Mouse (Mus musculus) limb, embryonic 15.5 days (tissue): ENCODE data around the gene Pla2g5. TPM values are rescaled to one million over a fixed set of nuclear protein-coding genes. Genes with fewer than 3 reads are reported as not detected.

Source experiments
- ATAC-seq: fragments of 200-750 bp; cut with Nextera tagmentation; 2 replicates; pipeline ENCODE4 v1.8.0; 2017; ENCODE audit warnings: low read depth, moderate TSS enrichment; ENCODE audit not compliant: insufficient number of reproducible peaks, low FRiP score, low TSS enrichment
- H3K27ac ChIP-seq: fragments of 300-500 bp; sonication (generic); 2 replicates; pipeline ENCODE4 v1.5.1; 2015; ENCODE audit warnings: moderate library complexity, mild to moderate bottlenecking, inconsistent platforms
- H3K27me3 ChIP-seq: fragments of 300-500 bp; sonication (generic); 2 replicates; pipeline ENCODE4 v1.6.1; 2015; ENCODE audit warnings: inconsistent platforms
- H3K36me3 ChIP-seq: fragments of 300-500 bp; sonication (generic); 2 replicates; pipeline ENCODE4 v1.6.1; 2015; ENCODE audit warnings: inconsistent platforms
- H3K4me1 ChIP-seq: fragments of 300-500 bp; sonication (generic); 2 replicates; pipeline ENCODE4 v1.6.1; 2015; ENCODE audit warnings: inconsistent platforms
- H3K4me2 ChIP-seq: fragments of 300-500 bp; sonication (generic); 2 replicates; pipeline ENCODE4 v1.6.1; 2015; ENCODE audit warnings: mild to moderate bottlenecking, inconsistent platforms
- H3K4me3 ChIP-seq: fragments of 300-500 bp; sonication (generic); 2 replicates; pipeline ENCODE4 v1.5.1; 2015; ENCODE audit warnings: mild to moderate bottlenecking, inconsistent platforms
- H3K9ac ChIP-seq: fragments of 300-500 bp; sonication (generic); 2 replicates; pipeline ENCODE4 v1.6.1; 2015; ENCODE audit warnings: inconsistent platforms
- H3K9me3 ChIP-seq: fragments of 300-500 bp; sonication (generic); 2 replicates; pipeline ENCODE4 v1.6.1; 2016; ENCODE audit warnings: inconsistent platforms
- whole genome bisulfite sequencing: fragments of 180-500 bp; shearing (Covaris S2); methylation state at CpG from one replicate; pipeline ENCODE4 v1.1.7; 2015; 5-methylcytosine and 5-hydroxymethylcytosine counted together
- polyA plus RNA-seq: library from polyadenylated mRNA; unstranded; fragments of >200 nt; fragmentation: Nextera tagmentation; extraction: Ambion mirVana; gene quantifications from 2 replicates; pipeline ENCODE4 v1.2.1, GENCODE M21; 2015

The Pla2g5 gene
- polyA plus RNA-seq, 1 experiment from 2014 or later: 1.3 TPM

- no peaks in the 10 kb centered on the region for H3K27me3 ChIP-seq
- no peak overlapping the region for H3K27ac ChIP-seq
- no peaks in the 10 kb centered on the region for H3K9me3 ChIP-seq
- WGBS: 37% methylated on average over 8 of the region's 8 CpGs
- no peak overlapping the region for H3K9ac ChIP-seq
- ATAC-seq: no peak
- H3K4me3 ChIP-seq: no peak overlapping the region
- H3K4me2 ChIP-seq: no peak overlapping the region
- H3K4me1 ChIP-seq: peaks cover 7% of the 10 kb centered on the region
- H3K36me3 ChIP-seq: no peaks in the 10 kb centered on the region
Measured at GRCm38 (mm10) chr4:138819101-138819500, 44.2 kb downstream of the Pla2g5 start.

GRCm38 (mm10) chr4:138817736-138818135 lies 45.5 kb downstream of the Pla2g5 start:
- H3K4me3 ChIP-seq: no peak overlapping the region
- H3K36me3 ChIP-seq: no peaks in the 10 kb centered on the region
- ATAC-seq: no peak
- H3K9me3 ChIP-seq: no peaks in the 10 kb centered on the region
- no peak overlapping the region for H3K4me2 ChIP-seq
- no peak overlapping the region for H3K27ac ChIP-seq
- no peak overlapping the region for H3K9ac ChIP-seq
- 79% methylated on average over 6 of the region's 6 CpGs for WGBS
- H3K27me3 ChIP-seq: no peaks in the 10 kb centered on the region
- peaks cover 7% of the 10 kb centered on the region for H3K4me1 ChIP-seq

GRCm38 (mm10) chr4:138816166-138816565 lies 47.1 kb downstream of the Pla2g5 start:
- 83% methylated on average over 9 of the region's 9 CpGs for WGBS
- Histone ChIP-seq H3K9ac (no peak overlapping the region), H3K4me2 (no peak overlapping the region), H3K4me1 (peaks cover 7% of the 10 kb centered on the region), H3K9me3 (no peaks in the 10 kb centered on the region), H3K36me3 (no peaks in the 10 kb centered on the region), H3K27me3 (no peaks in the 10 kb centered on the region), H3K27ac (no peak overlapping the region), H3K4me3 (no peak overlapping the region)
- no peak for ATAC-seq

- WGBS: 42% methylated on average over 7 of the region's 7 CpGs
- ATAC-seq: 0 out of 2 replicates have a peak, but pooled peaks have one; percentile 17
- peaks cover 6% of the 10 kb centered on the region; the same call in 1 of the 2 replicates for H3K4me1 ChIP-seq
- H3K9ac ChIP-seq: no peak overlapping the region
- no peaks in the 10 kb centered on the region for H3K9me3 ChIP-seq
- H3K36me3 ChIP-seq: no peaks in the 10 kb centered on the region
- H3K27ac ChIP-seq: no peak overlapping the region
- no peak overlapping the region for H3K4me3 ChIP-seq
- H3K4me2 ChIP-seq: no peak overlapping the region
- no peaks in the 10 kb centered on the region for H3K27me3 ChIP-seq
Measured at GRCm38 (mm10) chr4:138806920-138807541, 56.3 kb downstream of the Pla2g5 start.

GRCm38 (mm10) chr4:138806160-138806559 lies 57.1 kb downstream of the Pla2g5 start:
- Histone ChIP-seq H3K9ac (no peak overlapping the region), H3K4me2 (no peak overlapping the region), H3K27ac (no peak overlapping the region), H3K9me3 (no peaks in the 10 kb centered on the region), H3K36me3 (no peaks in the 10 kb centered on the region), H3K4me3 (no peak overlapping the region), H3K27me3 (no peaks in the 10 kb centered on the region), H3K4me1 (peaks cover 6% of the 10 kb centered on the region; the same call in 1 of the 2 replicates)
- WGBS: 72% methylated on average over 8 of the region's 8 CpGs
- no peak for ATAC-seq

GRCm38 (mm10) chr4:138805248-138805647 lies 58.0 kb downstream of the Pla2g5 start:
- 72% methylated on average over 8 of the region's 8 CpGs for WGBS
- no peak overlapping the region for H3K9ac ChIP-seq
- ATAC-seq: no peak

GRCm38 (mm10) chr4:138802917-138803316 lies 60.4 kb downstream of the Pla2g5 start:
- 81% methylated on average over 11 of the region's 11 CpGs for WGBS
- no peak for ATAC-seq
- no peaks in the 10 kb centered on the region for H3K36me3 ChIP-seq
- no peaks in the 10 kb centered on the region for H3K9me3 ChIP-seq
- H3K27ac ChIP-seq: no peak overlapping the region
- no peak overlapping the region for H3K9ac ChIP-seq
- H3K4me3 ChIP-seq: no peak overlapping the region
- no peaks in the 10 kb centered on the region for H3K27me3 ChIP-seq
- no peak overlapping the region for H3K4me2 ChIP-seq
- H3K4me1 ChIP-seq: peaks cover 14% of the 10 kb centered on the region

More at GRCm38 (mm10) chr4:138805248-138805647, 58.0 kb downstream of the Pla2g5 start:
- H3K27me3 ChIP-seq: no peaks in the 10 kb centered on the region
- no peak overlapping the region for H3K4me3 ChIP-seq
- no peak overlapping the region for H3K27ac ChIP-seq
- H3K9me3 ChIP-seq: no peaks in the 10 kb centered on the region
- no peak overlapping the region for H3K4me2 ChIP-seq
- no peaks in the 10 kb centered on the region for H3K36me3 ChIP-seq
- H3K4me1 ChIP-seq: peaks cover 9% of the 10 kb centered on the region; the same call in 1 of the 2 replicates

- H3K4me2 ChIP-seq: no peak overlapping the region
- H3K36me3 ChIP-seq: no peaks in the 10 kb centered on the region
- H3K27ac ChIP-seq: no peak overlapping the region
- WGBS: 73% methylated on average over 4 of the region's 4 CpGs
- peaks cover 13% of the 10 kb centered on the region for H3K4me1 ChIP-seq
- no peak for ATAC-seq
- H3K27me3 ChIP-seq: no peaks in the 10 kb centered on the region
- H3K9ac ChIP-seq: no peak overlapping the region
- no peaks in the 10 kb centered on the region for H3K9me3 ChIP-seq
- H3K4me3 ChIP-seq: no peak overlapping the region
Measured at GRCm38 (mm10) chr4:138801631-138802030, 61.7 kb downstream of the Pla2g5 start.

GRCm38 (mm10) chr4:138800134-138800744 lies 63.0 kb downstream of the Pla2g5 start:
- 46% methylated on average over 12 of the region's 12 CpGs for WGBS
- ATAC-seq: peak; percentile 22; the same call in 1 of the 2 replicates
- H3K4me1 ChIP-seq: peaks cover 16% of the 10 kb centered on the region
- no peak overlapping the region for H3K9ac ChIP-seq
- no peaks in the 10 kb centered on the region for H3K36me3 ChIP-seq
- H3K4me3 ChIP-seq: no peak overlapping the region
- no peak overlapping the region for H3K27ac ChIP-seq
- no peaks in the 10 kb centered on the region for H3K9me3 ChIP-seq
- no peaks in the 10 kb centered on the region for H3K27me3 ChIP-seq
- H3K4me2 ChIP-seq: no peak overlapping the region

- H3K27ac ChIP-seq: no peak overlapping the region
- no peak for ATAC-seq
- H3K9me3 ChIP-seq: no peaks in the 10 kb centered on the region
- H3K27me3 ChIP-seq: no peaks in the 10 kb centered on the region
- no peak overlapping the region for H3K9ac ChIP-seq
- H3K4me3 ChIP-seq: no peak overlapping the region
- peaks cover 18% of the 10 kb centered on the region for H3K4me1 ChIP-seq
- H3K36me3 ChIP-seq: no peaks in the 10 kb centered on the region
- 76% methylated on average over 4 of the region's 4 CpGs for WGBS
- H3K4me2 ChIP-seq: no peak overlapping the region
Measured at GRCm38 (mm10) chr4:138797217-138797570, 66.1 kb downstream of the Pla2g5 start.

GRCm38 (mm10) chr4:138796513-138797216 lies 66.6 kb downstream of the Pla2g5 start:
- 43% methylated on average over 6 of the region's 6 CpGs for WGBS
- Histone ChIP-seq H3K4me1 (peaks cover 22% of the 10 kb centered on the region), H3K36me3 (no peaks in the 10 kb centered on the region), H3K9ac (no peak overlapping the region), H3K27ac (no peak overlapping the region), H3K27me3 (no peaks in the 10 kb centered on the region), H3K4me2 (no peak overlapping the region), H3K4me3 (no peak overlapping the region), H3K9me3 (no peaks in the 10 kb centered on the region)
- no peak for ATAC-seq

- H3K4me1 ChIP-seq: peaks cover 13% of the 10 kb centered on the region
- no peak overlapping the region for H3K27ac ChIP-seq
- no peak for ATAC-seq
- H3K27me3 ChIP-seq: no peaks in the 10 kb centered on the region
- H3K9ac ChIP-seq: no peak overlapping the region
- H3K9me3 ChIP-seq: no peaks in the 10 kb centered on the region
- 89% methylated on average over 6 of the region's 6 CpGs for WGBS
- H3K4me3 ChIP-seq: no peak overlapping the region
- H3K4me2 ChIP-seq: no peak overlapping the region
- no peaks in the 10 kb centered on the region for H3K36me3 ChIP-seq
Measured at GRCm38 (mm10) chr4:138794344-138794743, 68.9 kb downstream of the Pla2g5 start.
